Mouse (Mus musculus) ES-E14 (cell line): ENCODE results near the gene Dync2h1.

Experiments
- HCFC1 ChIP-seq: IDR thresholded peaks from 2 replicates; pipeline ENCODE4 v1.6.1; 2012; ENCODE audit warnings: low read length, inconsistent platforms, borderline replicate concordance; ENCODE audit not compliant: insufficient read depth
- ZC3H11A ChIP-seq: IDR thresholded peaks from 2 replicates; pipeline ENCODE4 v1.6.1; 2012; ENCODE audit warnings: low read depth, mild to moderate bottlenecking, inconsistent platforms, low read length, borderline replicate concordance
- ZNF384 ChIP-seq: IDR thresholded peaks from 2 replicates; pipeline ENCODE4 v1.6.1; 2012; ENCODE audit warnings: low read depth, low read length, inconsistent platforms

- no peak for TF ChIP-seq ZC3H11A
- no peak for TF ChIP-seq HCFC1
- TF ChIP-seq ZNF384 = no peak
Observed at GRCm38 (mm10) chr9:7184897-7185291, 648 bp upstream of the Dync2h1 start.
